Mouse (Mus musculus) midbrain, embryonic 16.5 days (tissue): ENCODE measurements around the gene Olfr1411. TPM values are rescaled to one million over a fixed set of nuclear protein-coding genes. Genes with fewer than 3 reads are reported as not detected.

Experiments
- ATAC-seq: fragments of 200-750 bp; cut with Nextera tagmentation; 2 replicates; pipeline ENCODE4 v1.8.0; 2017; ENCODE audit warnings: moderate TSS enrichment
- H3K27ac ChIP-seq: fragments of 300-500 bp; sonication (generic); 2 replicates; pipeline ENCODE4 v1.5.1; 2014; ENCODE audit warnings: mild to moderate bottlenecking, low read length, mixed read lengths
- H3K27me3 ChIP-seq: fragments of 300-500 bp; sonication (generic); 2 replicates; pipeline ENCODE4 v1.6.1; 2014; ENCODE audit warnings: low read depth, low read length, mixed read lengths; ENCODE audit not compliant: control insufficient read depth, insufficient read depth
- H3K36me3 ChIP-seq: fragments of 300-500 bp; sonication (generic); 2 replicates; pipeline ENCODE4 v1.6.1; 2014; ENCODE audit warnings: mild to moderate bottlenecking, low read length, moderate library complexity, mixed read lengths; ENCODE audit not compliant: control insufficient read depth, insufficient read depth
- H3K4me1 ChIP-seq: fragments of 300-500 bp; sonication (generic); 2 replicates; pipeline ENCODE4 v1.6.1; 2014; ENCODE audit warnings: mild to moderate bottlenecking, low read length, mixed read lengths; ENCODE audit not compliant: control insufficient read depth, insufficient read depth
- H3K4me2 ChIP-seq: fragments of 300-500 bp; sonication (generic); 2 replicates; pipeline ENCODE4 v1.6.1; 2014; ENCODE audit warnings: mild to moderate bottlenecking, low read length, mixed read lengths
- H3K4me3 ChIP-seq: fragments of 300-500 bp; sonication (generic); 2 replicates; pipeline ENCODE4 v1.5.1; 2014; ENCODE audit warnings: low read depth, mild to moderate bottlenecking, low read length, moderate library complexity, mixed read lengths
- H3K9ac ChIP-seq: fragments of 300-500 bp; sonication (generic); 2 replicates; pipeline ENCODE4 v1.6.1; 2014; ENCODE audit warnings: low read depth, low read length, mixed read lengths
- H3K9me3 ChIP-seq: fragments of 300-500 bp; sonication (generic); replicated peaks from 2 replicates; pipeline ENCODE4 v1.6.1; 2014; ENCODE audit warnings: mild to moderate bottlenecking, low read length, mixed read lengths; ENCODE audit not compliant: control insufficient read depth, poor library complexity, severe bottlenecking
- WGBS: fragments of 180-500 bp; shearing (Covaris S2); extraction: QIAGEN DNeasy Blood & Tissue Kit; methylation state at CpG from one replicate; pipeline ENCODE4 v1.1.7; 2014; 5-methylcytosine and 5-hydroxymethylcytosine counted together
- polyA plus RNA-seq: library from polyadenylated mRNA; unstranded; fragments of >200 nt; fragmentation: Nextera tagmentation; extraction: Ambion mirVana; gene quantifications from 2 replicates; pipeline ENCODE4 v1.2.1, GENCODE M21; 2015

The Olfr1411 gene
- not detected in 2 replicates for polyA plus RNA-seq

GRCm38 (mm10) chr1:92594111-92594510, at the start of gene Olfr1411:
TSS of gene Olfr1411 (plus strand) at chr1:92594411.
- Histone ChIP-seq H3K27ac (no peak within 1 kb of the TSS), H3K36me3 (no peaks in the 10 kb centered on the region), H3K4me3 (no peak within 1 kb of the TSS), H3K4me1 (no peaks in the 10 kb centered on the region), H3K27me3 (no peaks in the 10 kb centered on the region), H3K9ac (no peak within 1 kb of the TSS), H3K4me2 (no peak within 1 kb of the TSS), H3K9me3 (no peaks in the 10 kb centered on the region)
- ATAC-seq: no peak

- H3K4me3 ChIP-seq: no peak overlapping the region
- no peak for ATAC-seq
- H3K27me3 ChIP-seq: no peaks in the 10 kb centered on the region
- no peaks in the 10 kb centered on the region for H3K36me3 ChIP-seq
- no peaks in the 10 kb centered on the region for H3K9me3 ChIP-seq
- H3K4me2 ChIP-seq: no peak overlapping the region
- H3K27ac ChIP-seq: no peak overlapping the region
- 82% methylated on average over 2 of the region's 2 CpGs for WGBS
- no peak overlapping the region for H3K9ac ChIP-seq
- H3K4me1 ChIP-seq: no peaks in the 10 kb centered on the region
These were observed 48.3 kb upstream of the Olfr1411 start for GRCm38 (mm10) chr1:92545929-92546328.

GRCm38 (mm10) chr1:92571022-92571421, 23.2 kb upstream of the Olfr1411 start, which contains the start of gene Olfr1413:
TSS of gene Olfr1413 (plus strand) at chr1:92571322.
- Histone ChIP-seq H3K36me3 (no peaks in the 10 kb centered on the region), H3K27ac (no peak within 1 kb of the TSS), H3K4me3 (no peak within 1 kb of the TSS), H3K4me1 (no peaks in the 10 kb centered on the region), H3K9me3 (no peaks in the 10 kb centered on the region), H3K9ac (no peak within 1 kb of the TSS), H3K4me2 (no peak within 1 kb of the TSS), H3K27me3 (no peaks in the 10 kb centered on the region)
- no peak for ATAC-seq
- WGBS: 81% methylated on average over 3 of the region's 3 CpGs

GRCm38 (mm10) chr1:92585479-92585878, 8.7 kb upstream of the Olfr1411 start, which contains the start of gene Olfr1412:
TSS of gene Olfr1412 (plus strand) at chr1:92585779.
- H3K4me3 ChIP-seq: no peak within 1 kb of the TSS
- no peaks in the 10 kb centered on the region for H3K9me3 ChIP-seq
- H3K36me3 ChIP-seq: no peaks in the 10 kb centered on the region
- H3K27me3 ChIP-seq: no peaks in the 10 kb centered on the region
- 87% methylated on average over 2 of the region's 2 CpGs for WGBS
- H3K4me1 ChIP-seq: no peaks in the 10 kb centered on the region
- H3K4me2 ChIP-seq: no peak within 1 kb of the TSS
- no peak for ATAC-seq
- H3K9ac ChIP-seq: no peak within 1 kb of the TSS
- H3K27ac ChIP-seq: no peak within 1 kb of the TSS

- no peak overlapping the region for H3K9ac ChIP-seq
- WGBS: 88% methylated on average over 3 of the region's 3 CpGs
- no peaks in the 10 kb centered on the region for H3K4me1 ChIP-seq
- H3K4me3 ChIP-seq: no peak overlapping the region
- no peak overlapping the region for H3K4me2 ChIP-seq
- H3K9me3 ChIP-seq: no peaks in the 10 kb centered on the region
- no peak for ATAC-seq
- no peak overlapping the region for H3K27ac ChIP-seq
- H3K27me3 ChIP-seq: no peaks in the 10 kb centered on the region
- H3K36me3 ChIP-seq: no peaks in the 10 kb centered on the region
These were observed 1.8 kb downstream of the Olfr1411 start for GRCm38 (mm10) chr1:92596019-92596418.

- no peak within 1 kb of the TSS for H3K4me3 ChIP-seq
- no peak within 1 kb of the TSS for H3K27ac ChIP-seq
- no peak within 1 kb of the TSS for H3K9ac ChIP-seq
- no peaks in the 10 kb centered on the region for H3K4me1 ChIP-seq
- H3K4me2 ChIP-seq: no peak within 1 kb of the TSS
- ATAC-seq: no peak
- no peaks in the 10 kb centered on the region for H3K36me3 ChIP-seq
- no peaks in the 10 kb centered on the region for H3K9me3 ChIP-seq
- H3K27me3 ChIP-seq: no peaks in the 10 kb centered on the region
- WGBS: 90% methylated on average over 1 of the region's 1 CpGs
These were observed 11.3 kb downstream of the Olfr1411 start, which contains the start of gene Olfr1410 for GRCm38 (mm10) chr1:92605482-92605881. TSS of gene Olfr1410 (plus strand) at chr1:92605782.

- WGBS: 77% methylated on average over 4 of the region's 4 CpGs
- H3K9ac ChIP-seq: no peak overlapping the region
- no peak for ATAC-seq
- no peaks in the 10 kb centered on the region for H3K9me3 ChIP-seq
- no peaks in the 10 kb centered on the region for H3K4me1 ChIP-seq
- H3K4me3 ChIP-seq: no peak overlapping the region
- H3K36me3 ChIP-seq: no peaks in the 10 kb centered on the region
- H3K27ac ChIP-seq: no peak overlapping the region
- no peak overlapping the region for H3K4me2 ChIP-seq
- H3K27me3 ChIP-seq: peaks cover 3% of the 10 kb centered on the region; the same call in 1 of the 2 replicates
These were observed 13.5 kb downstream of the Olfr1411 start for GRCm38 (mm10) chr1:92607711-92608110.

GRCm38 (mm10) chr1:92611008-92611407, 16.8 kb downstream of the Olfr1411 start:
- H3K4me3 ChIP-seq: no peak overlapping the region

GRCm38 (mm10) chr1:92613175-92613574, 19.0 kb downstream of the Olfr1411 start:
- H3K27ac ChIP-seq: no peak overlapping the region
- no peak overlapping the region for H3K4me3 ChIP-seq
- no peak for ATAC-seq
- H3K4me1 ChIP-seq: no peaks in the 10 kb centered on the region
- no peak overlapping the region for H3K9ac ChIP-seq
- WGBS: 20% methylated on average over 4 of the region's 4 CpGs
- H3K27me3 ChIP-seq: peaks cover 3% of the 10 kb centered on the region; the same call in 1 of the 2 replicates
- H3K36me3 ChIP-seq: no peaks in the 10 kb centered on the region
- no peaks in the 10 kb centered on the region for H3K9me3 ChIP-seq
- H3K4me2 ChIP-seq: no peak overlapping the region

More at GRCm38 (mm10) chr1:92611008-92611407, 16.8 kb downstream of the Olfr1411 start:
- H3K4me1 ChIP-seq: no peaks in the 10 kb centered on the region
- no peaks in the 10 kb centered on the region for H3K9me3 ChIP-seq
- no peak overlapping the region for H3K27ac ChIP-seq
- H3K36me3 ChIP-seq: no peaks in the 10 kb centered on the region
- 9% methylated on average over 5 of the region's 5 CpGs for WGBS
- no peak; the same call in 1 of the 2 replicates for ATAC-seq
- peaks cover 3% of the 10 kb centered on the region; the same call in 1 of the 2 replicates for H3K27me3 ChIP-seq
- no peak overlapping the region for H3K9ac ChIP-seq
- no peak overlapping the region for H3K4me2 ChIP-seq
